Mouse (Mus musculus) forebrain, embryonic 15.5 days (tissue): ENCODE measurements around the gene Pebp1. TPM values are rescaled to one million over a fixed set of nuclear protein-coding genes. Genes with fewer than 3 reads are reported as not detected.

ENCODE experiments used
- polyA plus RNA-seq: library from polyadenylated mRNA; unstranded; fragments of >200 nt; fragmentation: Nextera tagmentation; extraction: Ambion mirVana; gene quantifications from 2 replicates; pipeline ENCODE4 v1.2.1, GENCODE M21; 2015

Pebp1 gene
- polyA plus RNA-seq, 1 experiment from 2014 or later = 1,178 TPM

Other genes with a start within 250 kb of the Pebp1 start
- 94.0 and 99.1 TPM in 2 replicates for gene Suds3, start 171.5 kb downstream of the Pebp1 start, polyA plus RNA-seq
- gene Taok3, start 167.5 kb downstream of the Pebp1 start, polyA plus RNA-seq = 45.3 and 51.7 TPM in 2 replicates
- 1.4 and 1.7 TPM in 2 replicates for gene Vsig10, start 31.5 kb upstream of the Pebp1 start, polyA plus RNA-seq
- 196 and 213 TPM in 2 replicates for gene Wsb2, start 69.7 kb upstream of the Pebp1 start, polyA plus RNA-seq
- gene Rfc5, start 101.4 kb upstream of the Pebp1 start, polyA plus RNA-seq = 54.5 and 59.3 TPM in 2 replicates
- gene Ksr2, start 126.4 kb upstream of the Pebp1 start, polyA plus RNA-seq = 4.5 and 5.5 TPM in 2 replicates